Mouse (Mus musculus): ENCODE data around the gene Gm8300.
"Not testable (repeated sequence)": the region's sequence is repeated elsewhere in the genome, so short reads cannot be mapped to it uniquely, and the experiment has no call there.

Gm8300 gene

GRCm38 (mm10) chr12:87514016-87514415, at the start of gene Gm8300:
Gene Gm8300, plus strand, starts transcription at chr12:87514316.
- not testable (repeated sequence) for DNase-seq

DNA sequence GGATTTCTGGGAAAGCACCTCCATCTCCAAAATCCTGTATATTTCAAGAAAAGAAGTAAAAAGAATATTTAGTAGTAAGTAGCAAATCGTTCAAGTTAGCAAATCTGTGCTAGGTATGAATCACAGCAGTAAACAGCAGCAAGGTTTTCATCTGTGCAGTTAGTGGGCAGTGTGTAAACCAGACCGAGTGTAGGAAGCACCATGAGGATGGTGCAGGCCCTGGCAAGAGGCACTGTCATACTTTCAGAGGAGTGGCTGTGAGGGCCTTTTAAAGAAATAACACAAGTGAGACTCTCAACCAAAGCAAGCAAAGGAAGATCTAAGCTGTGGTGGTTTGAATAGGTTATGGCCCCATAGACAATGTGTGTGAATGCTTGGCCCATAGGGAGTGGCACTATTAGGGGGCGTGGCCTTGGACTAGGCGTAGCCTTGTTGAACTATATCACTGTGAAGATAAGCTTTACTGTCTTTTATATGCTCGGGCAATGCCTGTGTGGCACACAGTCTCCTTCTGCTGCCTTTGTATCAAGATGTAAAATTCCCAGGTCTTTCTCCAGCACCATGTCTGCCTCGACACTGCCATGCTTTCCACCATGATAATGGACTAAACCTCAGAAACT, 49.3 kb upstream of the Gm8300 start:
- no peak for DNase-seq

GRCm38 (mm10) chr12:87470263-87471136, 43.6 kb upstream of the Gm8300 start:
- no peak for DNase-seq

DNA sequence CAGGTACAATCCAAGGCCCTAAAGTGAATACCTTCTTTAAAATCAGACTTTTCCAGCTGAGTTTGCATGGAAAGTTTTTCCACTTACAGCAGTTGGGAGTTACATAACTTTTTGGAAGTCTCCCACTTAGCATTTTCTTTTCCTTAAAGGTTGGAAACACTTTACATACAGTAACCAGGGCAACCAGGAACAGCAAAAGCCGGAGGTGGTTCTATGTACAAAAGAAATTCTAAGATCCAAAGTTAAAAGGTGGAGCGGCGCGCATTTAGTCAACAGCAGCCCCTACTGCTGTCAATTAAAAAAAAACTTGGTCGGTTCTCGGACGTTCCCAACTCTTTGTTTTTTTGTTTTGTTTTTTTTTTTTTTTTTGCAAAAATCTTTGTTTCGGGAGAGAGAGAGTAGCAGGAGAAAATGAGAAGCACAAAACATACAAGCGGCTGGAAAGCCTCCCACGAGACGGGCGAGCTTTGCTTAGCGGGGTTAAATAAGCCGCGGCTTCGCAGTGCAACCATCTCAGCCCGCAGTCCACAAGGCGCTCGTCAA, 42.6 kb upstream of the Gm8300 start:
- DNase-seq, result no peak

DNA sequence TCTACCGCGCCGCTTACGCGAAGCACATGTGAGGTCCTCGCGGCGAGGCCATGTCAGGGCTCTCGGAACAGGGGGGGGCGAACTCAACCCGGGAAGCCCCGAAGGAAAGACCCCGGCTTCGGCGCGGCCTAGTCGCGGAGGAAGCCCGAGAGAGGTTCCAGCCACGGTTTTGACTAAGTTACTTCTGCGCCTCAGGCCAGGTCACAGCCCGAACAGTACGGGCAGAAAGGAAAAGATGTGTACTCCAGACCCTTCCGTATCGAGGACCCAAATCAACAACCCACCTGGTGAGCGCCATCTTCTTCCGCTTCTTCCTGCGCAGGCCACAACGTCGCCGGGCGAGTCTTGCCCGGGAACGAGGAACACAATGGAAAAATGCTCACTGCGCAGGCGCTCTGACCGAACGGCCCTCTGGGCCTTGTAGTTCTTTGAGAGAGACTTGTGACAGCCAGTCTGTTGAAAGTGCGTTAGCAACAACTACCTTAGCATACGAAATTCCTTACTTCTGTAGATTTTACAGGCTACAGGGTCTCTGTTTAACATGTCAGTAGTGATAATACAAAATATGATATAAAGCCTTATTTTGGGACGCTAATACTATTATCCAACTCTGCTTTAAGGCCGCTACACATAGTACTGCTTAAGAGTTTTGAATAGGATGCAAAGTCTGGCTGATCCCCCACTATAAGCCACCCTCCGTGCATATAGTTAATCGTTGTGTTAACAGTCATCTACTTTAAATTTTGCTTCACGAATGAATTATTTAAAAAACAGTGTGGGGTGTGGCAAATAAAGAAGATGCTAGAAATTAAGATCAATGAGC, 41.9 kb upstream of the Gm8300 start, which contains the start of gene Snw1:
Snw1 (minus strand) TSS at position 311 of the 823 bp plus-strand sequence.
- DNase-seq, result peak; percentile 95

- no peak for DNase-seq
Observed at GRCm38 (mm10) chr12:87474756-87475155, 39.4 kb upstream of the Gm8300 start.

GRCm38 (mm10) chr12:87482482-87482881, 31.6 kb upstream of the Gm8300 start:
- not testable (repeated sequence) for DNase-seq

GRCm38 (mm10) chr12:87488683-87489082, 25.4 kb upstream of the Gm8300 start:
- DNase-seq, result not testable (repeated sequence)

DNA sequence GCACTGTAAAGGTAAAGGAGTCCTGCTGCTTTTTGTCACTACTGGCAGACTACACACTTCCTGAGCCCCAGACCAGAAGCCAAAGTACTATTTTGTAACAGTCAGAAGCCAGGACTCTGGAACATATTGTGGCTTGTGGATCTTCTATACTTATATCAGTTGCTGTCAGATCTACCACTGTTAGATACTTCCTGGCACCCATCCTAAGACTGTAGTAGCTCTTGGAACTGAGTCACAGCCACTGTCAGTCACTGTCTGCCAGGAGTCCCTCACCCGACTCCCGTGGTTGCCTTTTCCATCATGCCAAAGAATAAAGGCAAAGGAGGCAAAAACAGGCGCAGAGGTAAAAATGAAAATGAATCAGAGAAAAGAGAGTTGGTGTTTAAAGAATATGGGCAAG, 19.7 kb upstream of the Gm8300 start, which contains the start of gene Gm5788:
Gm5788 (plus strand) TSS at position 301 of the 400 bp plus-strand sequence.
- DNase-seq, result not testable (repeated sequence)

GRCm38 (mm10) chr12:87519616-87520015, 5.5 kb downstream of the Gm8300 start:
- DNase-seq, result not testable (repeated sequence)

DNA sequence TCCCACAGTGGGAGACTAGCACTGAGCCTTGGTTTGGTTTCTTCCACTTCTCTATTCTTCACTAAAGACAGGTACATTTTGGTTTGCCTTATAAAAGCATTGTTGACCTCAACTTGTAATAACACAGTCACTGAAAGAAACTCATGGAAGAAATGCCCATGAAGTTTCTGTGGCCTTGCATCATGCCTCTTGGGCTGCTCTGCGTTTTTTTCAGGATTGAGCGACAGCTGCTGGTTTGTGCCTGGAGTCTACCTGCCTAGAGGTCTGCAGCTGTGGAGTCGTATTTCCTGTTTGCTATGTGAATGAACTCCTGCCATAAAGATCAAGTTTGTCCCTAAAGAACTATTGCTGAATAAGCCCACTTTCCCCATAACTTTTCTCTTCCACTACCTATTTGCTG, 29.8 kb downstream of the Gm8300 start:
- DNase-seq, result no peak

- DNase-seq, result not testable (repeated sequence)
Observed at GRCm38 (mm10) chr12:87550628-87551027, 36.5 kb downstream of the Gm8300 start.
